Mouse (Mus musculus) limb, embryonic 13.5 days (tissue): ENCODE results near the gene Aldh4a1. TPM values are rescaled to one million over a fixed set of nuclear protein-coding genes. Genes with fewer than 3 reads are reported as not detected.

Source experiments
- ATAC-seq: fragments of 200-750 bp; cut with Nextera tagmentation; 2 replicates; pipeline ENCODE4 v1.8.0; 2017; ENCODE audit warnings: low read depth, moderate number of reproducible peaks, moderate TSS enrichment; ENCODE audit not compliant: low FRiP score
- H3K27ac ChIP-seq: fragments of 300-500 bp; sonication (generic); 2 replicates; pipeline ENCODE4 v1.5.1; 2015; ENCODE audit warnings: inconsistent platforms, mild to moderate bottlenecking, moderate library complexity
- H3K27me3 ChIP-seq: fragments of 300-500 bp; sonication (generic); 2 replicates; pipeline ENCODE4 v1.6.1; 2015; ENCODE audit warnings: mild to moderate bottlenecking, inconsistent platforms
- H3K36me3 ChIP-seq: fragments of 300-500 bp; sonication (generic); 2 replicates; pipeline ENCODE4 v1.6.1; 2015; ENCODE audit warnings: inconsistent platforms, mild to moderate bottlenecking, moderate library complexity
- H3K4me1 ChIP-seq: fragments of 300-500 bp; sonication (generic); 2 replicates; pipeline ENCODE4 v1.6.1; 2015; ENCODE audit warnings: inconsistent platforms
- H3K4me2 ChIP-seq: fragments of 300-500 bp; sonication (generic); replicated peaks from 2 replicates; pipeline ENCODE4 v1.6.1; 2015; ENCODE audit warnings: inconsistent platforms, mild to moderate bottlenecking, moderate library complexity
- H3K4me3 ChIP-seq: fragments of 300-500 bp; sonication (generic); 2 replicates; pipeline ENCODE4 v1.5.1; 2015; ENCODE audit warnings: moderate library complexity, mild to moderate bottlenecking, inconsistent platforms
- H3K9ac ChIP-seq: fragments of 300-500 bp; sonication (generic); 2 replicates; pipeline ENCODE4 v1.6.1; 2015; ENCODE audit warnings: mild to moderate bottlenecking, inconsistent platforms
- H3K9me3 ChIP-seq: fragments of 300-500 bp; sonication (generic); 2 replicates; pipeline ENCODE4 v1.6.1; 2016; ENCODE audit warnings: inconsistent platforms
- WGBS: fragments of 180-500 bp; shearing (Covaris S2); methylation state at CpG from one replicate; pipeline ENCODE4 v1.1.7; 2015; 5-methylcytosine and 5-hydroxymethylcytosine counted together
- polyA plus RNA-seq: library from polyadenylated mRNA; unstranded; fragments of >200 nt; fragmentation: Nextera tagmentation; extraction: Ambion mirVana; gene quantifications from 2 replicates; pipeline ENCODE4 v1.2.1, GENCODE M21; 2015

The Aldh4a1 gene
- polyA plus RNA-seq, 1 experiment from 2014 or later: 25.9 TPM

- Histone ChIP-seq H3K9me3 (no peaks in the 10 kb centered on the region), H3K4me2 (no peak overlapping the region), H3K4me3 (no peak overlapping the region), H3K27ac (no peak overlapping the region), H3K36me3 (peaks cover 3% of the 10 kb centered on the region), H3K4me1 (peaks cover 8% of the 10 kb centered on the region), H3K9ac (no peak overlapping the region), H3K27me3 (no peaks in the 10 kb centered on the region)
- no peak for ATAC-seq
- WGBS: 63% methylated on average over 5 of the region's 5 CpGs
Measured at GRCm38 (mm10) chr4:139631141-139631540, 8.5 kb downstream of the Aldh4a1 start.

- Histone ChIP-seq H3K9ac (no peak overlapping the region), H3K4me2 (no peak overlapping the region), H3K36me3 (peaks cover 3% of the 10 kb centered on the region), H3K4me3 (no peak overlapping the region), H3K9me3 (no peaks in the 10 kb centered on the region), H3K4me1 (peaks cover 9% of the 10 kb centered on the region), H3K27ac (no peak overlapping the region), H3K27me3 (no peaks in the 10 kb centered on the region)
- 90% methylated on average over 7 of the region's 7 CpGs for WGBS
- ATAC-seq: no peak
Measured at GRCm38 (mm10) chr4:139631569-139632253, 9.0 kb downstream of the Aldh4a1 start.

- Histone ChIP-seq H3K27ac (no peak overlapping the region), H3K4me2 (no peak overlapping the region), H3K4me1 (peaks cover 9% of the 10 kb centered on the region), H3K9ac (no peak overlapping the region), H3K4me3 (no peak overlapping the region), H3K9me3 (no peaks in the 10 kb centered on the region), H3K27me3 (no peaks in the 10 kb centered on the region), H3K36me3 (peaks cover 3% of the 10 kb centered on the region)
- WGBS: 83% methylated on average over 10 of the region's 10 CpGs
- ATAC-seq: no peak
Measured at GRCm38 (mm10) chr4:139632254-139632580, 9.6 kb downstream of the Aldh4a1 start.

GRCm38 (mm10) chr4:139636373-139636772 is 13.7 kb downstream of the Aldh4a1 start:
- no peak overlapping the region for H3K4me2 ChIP-seq
- H3K9me3 ChIP-seq: no peaks in the 10 kb centered on the region
- H3K27me3 ChIP-seq: peaks cover 25% of the 10 kb centered on the region
- no peak overlapping the region for H3K9ac ChIP-seq
- H3K27ac ChIP-seq: no peak overlapping the region
- no peak for ATAC-seq
- H3K4me3 ChIP-seq: no peak overlapping the region
- WGBS: 22% methylated on average over 7 of the region's 7 CpGs
- H3K36me3 ChIP-seq: peaks cover 10% of the 10 kb centered on the region
- H3K4me1 ChIP-seq: peaks cover 18% of the 10 kb centered on the region

GRCm38 (mm10) chr4:139637847-139638246 is 15.2 kb downstream of the Aldh4a1 start:
- Histone ChIP-seq H3K4me1 (peaks cover 30% of the 10 kb centered on the region), H3K9me3 (no peaks in the 10 kb centered on the region), H3K36me3 (peaks cover 10% of the 10 kb centered on the region), H3K9ac (no peak overlapping the region), H3K27me3 (peaks cover 39% of the 10 kb centered on the region), H3K27ac (no peak overlapping the region), H3K4me3 (no peak overlapping the region), H3K4me2 (no peak overlapping the region)
- WGBS: 87% methylated on average over 9 of the region's 9 CpGs
- no peak for ATAC-seq

- H3K4me3 ChIP-seq: no peak overlapping the region
- H3K27me3 ChIP-seq: peaks cover 44% of the 10 kb centered on the region
- peaks cover 30% of the 10 kb centered on the region for H3K4me1 ChIP-seq
- WGBS: 88% methylated on average over 16 of the region's 16 CpGs
- H3K9me3 ChIP-seq: no peaks in the 10 kb centered on the region
- H3K9ac ChIP-seq: no peak overlapping the region
- H3K36me3 ChIP-seq: peaks cover 10% of the 10 kb centered on the region
- H3K4me2 ChIP-seq: no peak overlapping the region
- ATAC-seq: no peak
- H3K27ac ChIP-seq: no peak overlapping the region
Measured at GRCm38 (mm10) chr4:139638356-139638755, 15.7 kb downstream of the Aldh4a1 start.

- H3K4me2 ChIP-seq: no peak overlapping the region
- peaks cover 16% of the 10 kb centered on the region for H3K36me3 ChIP-seq
- H3K4me3 ChIP-seq: no peak overlapping the region
- H3K9me3 ChIP-seq: no peaks in the 10 kb centered on the region
- peaks cover 30% of the 10 kb centered on the region for H3K4me1 ChIP-seq
- no peak overlapping the region for H3K27ac ChIP-seq
- WGBS: 13% methylated on average over 12 of the region's 12 CpGs
- ATAC-seq: no peak
- peaks cover 49% of the 10 kb centered on the region for H3K27me3 ChIP-seq
- 0 out of 2 replicates have a peak overlapping the region, but pooled peaks have one; percentile 0 for H3K9ac ChIP-seq
Measured at GRCm38 (mm10) chr4:139639801-139640200, 17.1 kb downstream of the Aldh4a1 start.

- Histone ChIP-seq H3K27me3 (peaks cover 49% of the 10 kb centered on the region), H3K9me3 (no peaks in the 10 kb centered on the region), H3K9ac (0 out of 2 replicates have a peak overlapping the region, but pooled peaks have one; percentile 0), H3K36me3 (peaks cover 21% of the 10 kb centered on the region), H3K4me1 (peaks cover 30% of the 10 kb centered on the region), H3K27ac (no peak overlapping the region), H3K4me3 (no peak overlapping the region), H3K4me2 (no peak overlapping the region)
- no peak for ATAC-seq
- WGBS: 47% methylated on average over 12 of the region's 12 CpGs
Measured at GRCm38 (mm10) chr4:139640333-139640732, 17.7 kb downstream of the Aldh4a1 start.

- H3K27me3 ChIP-seq: peaks cover 49% of the 10 kb centered on the region
- H3K9me3 ChIP-seq: no peaks in the 10 kb centered on the region
- peaks cover 30% of the 10 kb centered on the region for H3K4me1 ChIP-seq
- no peak overlapping the region for H3K4me2 ChIP-seq
- ATAC-seq: no peak
- peaks cover 22% of the 10 kb centered on the region for H3K36me3 ChIP-seq
- 51% methylated on average over 6 of the region's 6 CpGs for WGBS
- H3K4me3 ChIP-seq: no peak overlapping the region
- no peak overlapping the region for H3K9ac ChIP-seq
- no peak overlapping the region for H3K27ac ChIP-seq
Measured at GRCm38 (mm10) chr4:139640775-139641174, 18.1 kb downstream of the Aldh4a1 start.

- Histone ChIP-seq H3K27me3 (peaks cover 49% of the 10 kb centered on the region), H3K4me2 (peak overlapping the region; percentile 60), H3K36me3 (peaks cover 28% of the 10 kb centered on the region), H3K9me3 (peaks cover 1% of the 10 kb centered on the region; the same call in 1 of the 2 replicates), H3K9ac (peak overlapping the region; percentile 43; the same call in 1 of the 2 replicates), H3K4me3 (peak overlapping the region; percentile 24), H3K27ac (no peak overlapping the region), H3K4me1 (peaks cover 26% of the 10 kb centered on the region)
- ATAC-seq: no peak
- 2% methylated on average over 30 of the region's 30 CpGs for WGBS
Measured at GRCm38 (mm10) chr4:139641829-139642425, 19.3 kb downstream of the Aldh4a1 start.

- H3K27ac ChIP-seq: no peak overlapping the region
- ATAC-seq: no peak
- H3K9me3 ChIP-seq: peaks cover 2% of the 10 kb centered on the region; the same call in 1 of the 2 replicates
- no peak overlapping the region for H3K4me2 ChIP-seq
- peaks cover 36% of the 10 kb centered on the region for H3K36me3 ChIP-seq
- no peak overlapping the region for H3K9ac ChIP-seq
- H3K27me3 ChIP-seq: peaks cover 45% of the 10 kb centered on the region
- WGBS: 17% methylated on average over 9 of the region's 9 CpGs
- H3K4me1 ChIP-seq: peaks cover 26% of the 10 kb centered on the region
- no peak overlapping the region for H3K4me3 ChIP-seq
Measured at GRCm38 (mm10) chr4:139643972-139644371, 21.3 kb downstream of the Aldh4a1 start.

GRCm38 (mm10) chr4:139646916-139647315 is 24.2 kb downstream of the Aldh4a1 start:
- no peak for ATAC-seq
- Histone ChIP-seq H3K4me2 (no peak overlapping the region), H3K27ac (no peak overlapping the region), H3K9me3 (peaks cover 2% of the 10 kb centered on the region; the same call in 1 of the 2 replicates), H3K27me3 (peaks cover 19% of the 10 kb centered on the region), H3K4me3 (no peak overlapping the region), H3K9ac (no peak overlapping the region), H3K4me1 (peaks cover 7% of the 10 kb centered on the region), H3K36me3 (peaks cover 36% of the 10 kb centered on the region)
- WGBS: 79% methylated on average over 7 of the region's 7 CpGs
